Mouse (Mus musculus) kidney, postnatal 0 days (tissue): ENCODE results near the gene Tomt. TPM values are rescaled to one million over a fixed set of nuclear protein-coding genes. Genes with fewer than 3 reads are reported as not detected.
A peak's percentile ranks its signal among the peaks of the same experiment; 100 is the strongest.
"Not testable (repeated sequence)": the region's sequence is repeated elsewhere in the genome, so short reads cannot be mapped to it uniquely, and the experiment has no call there.

ENCODE experiments used
- ATAC-seq: fragments of 200-750 bp; cut with Nextera tagmentation; replicated peaks from 2 replicates; pipeline ENCODE4 v1.8.0; 2017; ENCODE audit warnings: low read depth, moderate number of reproducible peaks, moderate TSS enrichment, moderate library complexity; ENCODE audit not compliant: low FRiP score
- DNase-seq: peaks from one replicate; pipeline ENCODE4 v3.0.0-alpha.2; 2016; ENCODE audit warnings: low spot score
- H3K27ac ChIP-seq: fragments of 300-500 bp; sonication (generic); 2 replicates; pipeline ENCODE4 v1.5.1; 2014; ENCODE audit warnings: mild to moderate bottlenecking
- H3K27me3 ChIP-seq: fragments of 300-500 bp; sonication (generic); 2 replicates; pipeline ENCODE4 v1.6.1; 2014; ENCODE audit warnings: low read length, mixed read lengths; ENCODE audit not compliant: insufficient read depth
- H3K36me3 ChIP-seq: fragments of 300-500 bp; sonication (generic); 2 replicates; pipeline ENCODE4 v1.6.1; 2014; ENCODE audit warnings: low read length, mixed read lengths; ENCODE audit not compliant: insufficient read depth
- H3K4me1 ChIP-seq: fragments of 300-500 bp; sonication (generic); replicated peaks from 2 replicates; pipeline ENCODE4 v1.6.1; 2014; ENCODE audit warnings: antibody characterized with exemption, low read length, mixed read lengths; ENCODE audit not compliant: insufficient read depth
- H3K4me2 ChIP-seq: fragments of 300-500 bp; sonication (generic); 2 replicates; pipeline ENCODE4 v1.6.1; 2014; ENCODE audit warnings: mild to moderate bottlenecking, low read length, moderate library complexity, mixed read lengths
- H3K4me3 ChIP-seq: fragments of 300-500 bp; sonication (generic); replicated peaks from 2 replicates; pipeline ENCODE4 v1.5.1; 2014; ENCODE audit warnings: low read depth, low read length
- H3K9ac ChIP-seq: fragments of 300-500 bp; sonication (generic); 2 replicates; pipeline ENCODE4 v1.6.1; 2014; ENCODE audit warnings: low read depth, low read length
- H3K9me3 ChIP-seq: fragments of 300-500 bp; sonication (generic); replicated peaks from 2 replicates; pipeline ENCODE4 v1.6.1; 2016; ENCODE audit warnings: low read length, inconsistent platforms, mixed read lengths
- CTCF ChIP-seq: IDR thresholded peaks from 2 replicates; pipeline ENCODE4 v1.5.1; 2016; ENCODE audit warnings: antibody characterized with exemption, low read depth, mild to moderate bottlenecking, moderate library complexity
- WGBS: fragments of 180-500 bp; shearing (Covaris S2); extraction: QIAGEN DNeasy Blood & Tissue Kit; methylation state at CpG from one replicate; pipeline ENCODE4 v1.1.7; 2014; 5-methylcytosine and 5-hydroxymethylcytosine counted together
- polyA plus RNA-seq: library from polyadenylated mRNA; unstranded; fragments of >200 nt; fragmentation: Nextera tagmentation; extraction: Ambion mirVana; gene quantifications from 2 replicates; pipeline ENCODE4 v1.2.1, GENCODE M21; 2015

The Tomt gene
- polyA plus RNA-seq, 1 experiment from 2014 or later = 0.13 TPM

DNA sequence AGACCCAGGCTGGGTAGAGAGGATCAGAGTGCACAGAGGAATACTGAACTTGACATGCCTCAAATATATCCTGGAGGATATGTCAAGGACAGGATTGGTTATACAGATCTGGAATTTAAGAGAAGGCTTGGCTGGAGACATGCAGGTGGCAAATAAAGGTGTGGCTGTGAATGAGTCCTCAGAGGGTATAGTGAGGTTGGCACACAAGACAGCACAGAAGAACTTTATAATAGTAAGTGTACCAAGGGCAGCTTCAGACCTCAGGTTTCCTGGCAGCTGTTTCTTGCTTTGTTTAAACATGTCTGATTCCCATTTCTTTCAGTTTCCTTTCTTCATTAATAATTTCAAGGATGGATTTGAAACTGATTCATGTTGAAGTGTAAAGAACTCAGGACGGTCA lies 26.4 kb upstream of the Tomt start:
- H3K36me3 ChIP-seq = no peaks in the 10 kb centered on the region
- H3K9me3 ChIP-seq = no peaks in the 10 kb centered on the region
- no peak for ATAC-seq
- no peak for TF ChIP-seq CTCF
- H3K4me2 ChIP-seq = peak overlapping the region; percentile 76; the same call in 1 of the 2 replicates
- no peak overlapping the region for H3K27ac ChIP-seq
- no peak for DNase-seq
- WGBS = 84% methylated on average over 1 of the region's 1 CpGs
- no peaks in the 10 kb centered on the region for H3K27me3 ChIP-seq
- H3K4me1 ChIP-seq = no peaks in the 10 kb centered on the region; the same call in 1 of the 2 replicates
- no peak overlapping the region for H3K9ac ChIP-seq
- H3K4me3 ChIP-seq = no peak overlapping the region

DNA sequence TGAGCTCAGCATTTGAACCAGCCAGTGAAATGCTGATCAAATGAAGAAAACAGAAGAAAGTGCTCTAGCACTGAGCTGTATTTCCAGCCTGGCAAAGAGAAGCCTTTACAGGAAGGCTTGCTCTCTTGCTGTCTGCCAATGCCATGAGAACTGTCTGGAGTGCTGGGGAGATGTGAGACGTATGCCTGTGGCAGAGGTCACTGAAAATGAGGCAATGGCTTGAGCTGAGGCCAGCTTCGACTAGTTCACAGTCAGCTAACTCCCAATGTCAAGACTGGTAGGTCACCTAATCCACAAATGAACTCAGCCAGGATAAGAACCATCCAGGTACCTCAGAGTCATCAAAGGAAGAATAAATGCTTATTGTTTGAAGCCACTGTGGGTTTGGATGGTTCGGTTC lies 21.9 kb upstream of the Tomt start:
- no peak for DNase-seq
- H3K9ac ChIP-seq = no peak overlapping the region
- no peak for TF ChIP-seq CTCF
- H3K4me3 ChIP-seq = no peak overlapping the region
- no peak overlapping the region for H3K4me2 ChIP-seq
- 74% methylated on average over 3 of the region's 3 CpGs for WGBS
- no peak overlapping the region for H3K27ac ChIP-seq
- no peaks in the 10 kb centered on the region for H3K9me3 ChIP-seq
- no peak for ATAC-seq
- H3K4me1 ChIP-seq = no peaks in the 10 kb centered on the region; the same call in 1 of the 2 replicates
- H3K27me3 ChIP-seq = no peaks in the 10 kb centered on the region
- H3K36me3 ChIP-seq = no peaks in the 10 kb centered on the region

DNA sequence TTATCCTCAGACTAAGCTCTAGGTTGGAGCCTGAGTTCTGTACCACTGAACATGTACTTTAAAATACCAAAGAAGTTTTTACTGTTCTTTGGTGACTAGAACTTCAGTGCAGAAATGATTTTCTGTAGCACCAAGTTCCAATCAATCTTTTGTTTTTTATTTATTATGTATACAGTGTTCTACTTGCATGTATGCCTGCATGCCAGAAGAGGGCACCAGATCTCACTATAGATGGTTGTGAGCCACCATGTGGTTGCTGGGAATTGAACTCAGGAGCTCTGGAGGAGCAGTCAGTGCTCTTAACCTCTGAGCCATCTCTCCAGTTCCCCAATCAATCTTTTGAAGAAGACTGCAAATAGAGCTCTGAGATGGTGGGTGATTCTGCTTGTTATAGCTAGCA lies 19.7 kb upstream of the Tomt start:
- not testable (repeated sequence) for H3K27ac ChIP-seq, H3K9ac ChIP-seq, H3K4me1 ChIP-seq, H3K36me3 ChIP-seq, H3K9me3 ChIP-seq, H3K27me3 ChIP-seq, H3K4me2 ChIP-seq, ATAC-seq, H3K4me3 ChIP-seq, DNase-seq
- TF ChIP-seq CTCF = peak; percentile 33

DNA sequence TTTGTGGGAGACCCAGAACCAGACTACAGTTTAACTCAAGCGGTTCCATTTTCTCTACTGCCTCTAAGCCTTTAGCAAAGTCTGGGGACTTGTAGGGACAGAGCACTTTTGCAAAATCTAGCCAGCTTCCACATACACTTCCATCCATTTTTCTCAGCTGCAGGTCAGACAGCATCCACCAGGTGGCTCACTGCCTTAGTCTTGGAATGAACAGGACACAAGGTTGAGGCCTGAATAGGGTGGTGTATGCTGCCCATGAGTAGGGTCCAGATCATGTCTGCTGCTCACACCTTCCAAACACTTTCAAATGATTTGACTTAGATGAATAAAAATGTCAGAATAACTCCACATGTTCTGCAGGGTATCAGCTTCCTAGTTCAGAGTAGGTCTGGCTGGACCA lies 11.9 kb upstream of the Tomt start:
- H3K4me1 ChIP-seq = no peaks in the 10 kb centered on the region
- peak; percentile 77 for ATAC-seq
- 38% methylated on average over 1 of the region's 1 CpGs for WGBS
- H3K9me3 ChIP-seq = no peaks in the 10 kb centered on the region
- H3K27ac ChIP-seq = no peak overlapping the region
- H3K9ac ChIP-seq = no peak overlapping the region
- H3K4me3 ChIP-seq = no peak overlapping the region
- peak; percentile 89 for TF ChIP-seq CTCF
- no peak overlapping the region for H3K4me2 ChIP-seq
- H3K27me3 ChIP-seq = no peaks in the 10 kb centered on the region
- peak; percentile 82 for DNase-seq
- H3K36me3 ChIP-seq = peaks cover 10% of the 10 kb centered on the region

DNA sequence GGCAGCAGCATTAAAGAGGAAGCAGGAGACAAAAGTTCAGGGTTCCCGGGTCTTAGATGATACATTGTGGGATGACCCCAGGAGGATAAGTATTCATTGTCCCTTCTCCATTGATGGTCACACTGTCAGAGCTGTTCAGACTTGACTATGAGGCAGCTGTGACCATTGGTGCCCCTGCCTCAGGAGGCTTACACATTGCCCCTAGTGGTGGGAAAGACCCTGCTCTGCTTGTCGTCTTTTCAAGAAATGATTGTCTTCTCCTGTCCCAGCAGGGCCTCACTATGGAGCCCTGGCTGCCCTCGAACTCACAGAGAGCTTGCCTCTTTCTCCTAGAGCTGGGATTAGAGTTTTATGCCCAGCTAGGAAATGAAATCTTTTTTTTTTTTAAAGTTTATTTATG lies 5.8 kb upstream of the Tomt start:
- H3K4me1 ChIP-seq = no peaks in the 10 kb centered on the region
- no peak overlapping the region for H3K4me2 ChIP-seq
- H3K36me3 ChIP-seq = peaks cover 37% of the 10 kb centered on the region
- no peaks in the 10 kb centered on the region for H3K9me3 ChIP-seq
- no peak overlapping the region for H3K9ac ChIP-seq
- WGBS = 67% methylated on average over 3 of the region's 3 CpGs
- peak; percentile 50 for TF ChIP-seq CTCF
- no peaks in the 10 kb centered on the region for H3K27me3 ChIP-seq
- H3K27ac ChIP-seq = no peak overlapping the region
- DNase-seq (peak; percentile 31), ATAC-seq (no peak)
- no peak overlapping the region for H3K4me3 ChIP-seq

DNA sequence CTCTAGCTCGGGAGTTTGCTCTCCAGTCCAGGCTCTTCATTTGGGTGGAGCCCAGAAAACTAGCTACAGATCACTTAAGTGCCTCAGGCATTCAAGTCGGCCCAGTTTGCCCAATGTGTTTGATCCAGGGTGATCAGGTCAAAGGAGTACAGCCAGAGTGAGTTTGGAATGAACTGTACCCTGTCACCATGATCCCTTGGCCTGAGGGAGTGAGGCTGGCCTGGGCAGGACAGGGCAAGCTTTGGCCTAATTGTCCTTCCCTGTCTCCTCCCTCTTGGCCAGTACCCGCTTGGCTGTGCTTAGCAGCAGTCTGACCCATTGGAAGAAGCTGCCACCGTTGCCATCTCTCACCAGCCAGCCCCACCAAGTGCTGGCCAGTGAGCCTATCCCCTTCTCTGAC lies 4.0 kb upstream of the Tomt start:
- peaks cover 4% of the 10 kb centered on the region; the same call in 1 of the 2 replicates for H3K4me1 ChIP-seq
- no peak overlapping the region for H3K4me3 ChIP-seq
- no peaks in the 10 kb centered on the region for H3K27me3 ChIP-seq
- H3K4me2 ChIP-seq = no peak overlapping the region
- ATAC-seq (no peak), DNase-seq (no peak)
- peaks cover 37% of the 10 kb centered on the region for H3K36me3 ChIP-seq
- 89% methylated on average over 3 of the region's 4 CpGs for WGBS
- no peak for TF ChIP-seq CTCF
- H3K27ac ChIP-seq = no peak overlapping the region
- no peaks in the 10 kb centered on the region for H3K9me3 ChIP-seq
- no peak overlapping the region for H3K9ac ChIP-seq

DNA sequence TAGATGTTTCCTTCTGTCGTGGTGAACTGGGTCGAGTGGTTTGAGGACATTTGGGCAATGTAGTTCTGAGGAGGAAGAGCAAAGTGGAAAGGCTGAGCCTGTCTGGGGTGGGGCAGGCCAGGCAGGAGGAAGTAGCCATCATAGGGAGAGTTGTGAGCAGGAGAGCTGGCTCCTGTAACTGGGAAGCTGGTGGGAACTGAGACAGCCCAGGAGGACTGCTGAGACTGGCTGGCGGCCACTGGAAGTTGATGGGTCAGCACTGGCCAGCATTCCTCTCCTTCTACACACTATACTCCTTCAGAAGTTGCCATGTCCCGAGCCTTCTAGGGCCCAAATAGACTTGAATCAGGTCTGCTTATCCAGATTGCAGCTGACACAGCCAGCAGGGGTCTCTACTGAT lies 2.2 kb upstream of the Tomt start:
- TF ChIP-seq CTCF = peak; percentile 23; the same call in 1 of the 2 replicates
- WGBS = 78% methylated on average over 4 of the region's 4 CpGs
- peaks cover 30% of the 10 kb centered on the region for H3K36me3 ChIP-seq
- H3K4me3 ChIP-seq = no peak overlapping the region
- no peaks in the 10 kb centered on the region for H3K9me3 ChIP-seq
- ATAC-seq = no peak
- H3K27me3 ChIP-seq = no peaks in the 10 kb centered on the region
- H3K9ac ChIP-seq = no peak overlapping the region
- no peak for DNase-seq
- H3K27ac ChIP-seq = no peak overlapping the region
- H3K4me1 ChIP-seq = peaks cover 4% of the 10 kb centered on the region; the same call in 1 of the 2 replicates
- no peak overlapping the region for H3K4me2 ChIP-seq
